Mouse (Mus musculus): ENCODE results near the gene Atxn7.
A peak's percentile ranks its signal among the peaks of the same experiment; 100 is the strongest.

The Atxn7 gene

DNA sequence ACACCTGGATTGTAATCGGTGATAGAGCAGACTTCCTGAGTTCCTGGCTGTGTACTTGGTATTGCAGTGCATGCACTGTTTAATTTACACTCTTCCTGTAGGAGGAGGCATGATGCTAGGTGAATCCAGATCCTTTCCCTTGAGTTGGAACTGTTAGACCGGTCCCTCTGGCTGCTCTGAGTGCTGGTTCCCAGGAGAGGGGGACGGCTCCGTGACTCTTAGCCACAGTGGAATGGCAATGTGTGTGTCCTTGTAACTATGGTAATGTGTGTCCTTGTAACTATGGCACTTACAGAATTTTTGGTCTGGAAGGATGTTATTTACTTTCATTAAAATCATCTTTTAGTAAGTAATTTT lies 103.9 kb downstream of the Atxn7 start:
- no peak for DNase-seq

DNA sequence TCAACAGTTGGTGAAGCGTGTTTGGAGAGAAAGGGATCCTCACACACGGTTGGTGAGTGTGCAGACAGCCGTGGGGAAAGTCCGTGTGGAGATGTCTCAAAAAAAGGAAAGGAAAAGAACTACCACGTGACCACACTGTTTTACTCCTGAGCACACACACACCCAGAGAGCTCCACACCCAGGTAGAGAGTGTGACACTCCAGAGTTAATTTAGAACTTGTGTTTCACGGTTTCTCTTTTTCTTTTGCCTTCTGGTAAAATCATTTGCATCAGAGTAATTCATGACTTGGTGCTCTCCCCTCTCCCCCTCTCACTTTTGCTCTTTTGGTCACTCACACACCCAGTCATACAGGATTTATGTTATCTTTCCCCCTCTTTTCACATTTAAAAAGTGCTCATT lies 105.0 kb downstream of the Atxn7 start:
- no peak for DNase-seq

DNA sequence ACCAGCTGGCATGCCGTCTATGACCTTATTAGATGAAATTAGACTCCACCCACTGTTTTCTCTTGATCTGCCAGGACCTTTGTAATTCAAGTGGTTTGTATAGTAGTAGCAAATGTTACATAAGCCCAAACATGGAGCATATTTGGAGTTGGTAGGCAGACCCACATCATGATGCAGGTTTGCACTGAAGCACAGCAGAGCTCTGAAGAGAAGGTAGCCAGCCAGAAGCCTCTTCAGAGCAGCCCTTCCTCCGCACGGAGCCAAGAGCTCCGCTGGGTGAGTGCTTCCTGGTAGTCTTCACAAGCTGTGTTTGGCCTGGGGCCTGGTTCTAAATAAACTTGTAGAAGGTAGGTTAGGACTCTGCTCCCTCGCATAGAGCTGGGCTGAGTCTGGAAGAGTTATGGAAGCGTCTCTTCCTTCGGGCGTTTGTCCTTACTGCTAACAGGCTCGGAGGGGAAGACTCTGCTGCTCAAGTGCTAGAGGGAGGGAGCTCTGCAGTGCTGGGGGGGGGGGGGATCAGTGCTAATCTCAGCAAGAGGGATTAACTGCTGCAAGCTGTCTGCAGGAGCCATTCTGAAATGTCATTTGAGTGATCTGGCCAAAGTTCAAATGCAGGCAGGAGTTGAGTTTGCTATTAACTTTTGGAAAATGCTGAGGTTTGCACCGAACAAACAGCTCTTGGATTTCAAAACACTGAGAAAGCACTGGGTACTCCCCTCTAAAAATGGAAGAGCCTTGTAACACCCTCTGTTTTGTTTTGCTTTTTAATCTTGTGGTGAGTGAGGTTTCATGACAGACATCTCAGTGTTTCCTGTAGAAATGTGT lies 106.6 kb downstream of the Atxn7 start:
- DNase-seq, result peak; percentile 51 to 67

DNA sequence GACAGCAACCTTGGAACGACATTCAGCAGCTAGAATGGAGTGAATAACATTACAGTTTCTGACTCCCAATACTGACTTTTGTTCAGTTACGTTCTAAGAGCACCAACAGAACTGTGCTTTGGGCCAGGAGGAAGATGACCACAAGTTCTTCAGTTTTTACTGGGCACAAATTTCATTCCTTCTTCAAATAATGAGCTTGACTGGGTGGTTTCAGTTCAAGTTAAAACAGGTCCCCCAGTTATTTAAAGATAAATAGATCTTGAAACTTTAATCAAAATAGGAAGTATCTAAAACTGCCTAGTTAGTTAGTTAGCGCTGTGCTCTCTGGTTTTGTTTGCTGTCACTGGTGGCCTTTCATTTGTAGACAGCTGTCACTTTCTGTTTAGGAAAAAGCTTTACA lies 107.3 kb downstream of the Atxn7 start:
- no peak for DNase-seq

DNA sequence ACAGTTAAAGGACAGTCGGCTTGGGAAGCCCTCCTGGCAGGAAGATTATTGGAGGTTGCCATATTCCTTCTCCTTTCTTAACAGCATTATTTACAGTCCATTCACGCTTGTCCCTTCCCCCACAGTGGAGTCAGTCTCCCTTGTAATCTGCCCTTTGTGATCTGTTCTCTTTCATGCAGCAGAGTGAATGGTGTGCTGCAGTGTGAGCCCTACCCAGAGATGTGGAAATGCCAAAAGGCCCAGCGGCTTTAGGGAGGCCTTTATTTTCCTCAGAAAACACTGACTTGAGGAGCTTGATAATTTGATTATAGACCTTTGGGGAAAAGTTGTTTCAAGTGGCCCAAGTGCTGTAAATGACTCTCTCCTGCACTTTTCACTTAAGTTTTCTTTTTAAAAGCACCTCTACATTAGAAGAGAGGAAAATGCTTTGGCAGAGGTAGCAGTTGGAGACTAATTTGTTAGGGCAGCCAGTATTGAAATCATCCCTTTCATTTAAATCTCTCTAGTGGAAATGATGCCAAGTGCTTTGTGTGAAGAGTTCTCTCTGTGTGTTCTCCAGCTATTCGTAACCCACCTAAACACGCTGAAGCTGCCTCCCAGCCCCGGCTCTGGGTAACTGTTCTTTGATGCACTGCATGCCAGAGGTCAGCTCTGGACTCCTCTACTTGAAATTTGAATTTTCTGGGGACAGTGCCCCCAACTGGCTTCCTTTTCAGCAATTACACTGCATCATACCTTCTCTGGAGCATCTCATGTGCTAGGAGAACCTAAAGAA lies 109.5 kb downstream of the Atxn7 start:
- DNase-seq, result peak in 1 of 2 experiments; percentile 11

DNA sequence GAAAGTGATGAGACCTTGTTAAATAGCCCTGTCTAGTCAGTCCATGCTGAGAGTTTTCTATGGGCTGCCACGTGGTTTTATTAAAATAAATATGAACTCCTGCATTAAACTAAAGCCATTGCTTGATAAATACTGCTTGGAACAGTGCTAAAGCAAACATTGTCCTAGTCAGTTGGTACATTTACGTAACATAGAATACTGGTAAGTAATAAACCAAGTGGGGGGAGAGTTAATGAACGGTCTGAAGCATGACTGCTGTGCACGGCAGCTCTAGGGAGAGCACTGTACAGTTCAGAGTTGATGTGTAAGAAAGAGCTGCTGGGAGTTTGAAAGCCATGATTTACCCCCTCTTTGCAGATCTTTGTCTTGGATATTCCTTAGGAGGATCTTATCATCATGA lies 110.2 kb downstream of the Atxn7 start:
- no peak for DNase-seq

DNA sequence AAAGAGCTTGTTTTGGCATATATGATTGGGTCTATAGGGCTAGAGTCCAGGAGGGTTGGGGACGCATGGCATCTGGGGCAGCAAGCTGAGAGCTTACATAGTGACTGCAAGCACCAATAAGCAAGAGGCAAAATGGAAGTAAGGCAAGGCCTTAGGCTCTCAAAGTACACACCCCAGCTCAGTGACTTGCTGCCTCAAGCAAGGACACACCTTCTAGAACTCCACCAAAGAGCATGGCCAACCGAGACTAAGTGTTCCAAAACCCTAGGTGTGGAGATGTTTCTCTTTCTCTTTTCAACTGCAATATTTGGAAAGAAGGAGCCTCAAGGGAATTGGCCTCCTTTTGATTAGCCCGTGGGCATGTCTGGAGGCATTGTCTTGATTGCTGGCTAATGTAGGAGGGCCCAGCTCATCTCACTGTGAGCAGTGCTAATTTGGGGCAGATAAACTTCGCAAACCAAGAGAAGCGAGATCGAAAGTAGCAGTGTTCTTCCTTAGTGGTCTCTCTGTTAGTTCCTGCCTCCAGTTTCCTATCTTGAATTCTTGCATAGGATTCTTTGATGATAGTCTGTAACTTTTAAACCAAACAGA lies 119.5 kb downstream of the Atxn7 start:
- DNase-seq, result no peak

DNA sequence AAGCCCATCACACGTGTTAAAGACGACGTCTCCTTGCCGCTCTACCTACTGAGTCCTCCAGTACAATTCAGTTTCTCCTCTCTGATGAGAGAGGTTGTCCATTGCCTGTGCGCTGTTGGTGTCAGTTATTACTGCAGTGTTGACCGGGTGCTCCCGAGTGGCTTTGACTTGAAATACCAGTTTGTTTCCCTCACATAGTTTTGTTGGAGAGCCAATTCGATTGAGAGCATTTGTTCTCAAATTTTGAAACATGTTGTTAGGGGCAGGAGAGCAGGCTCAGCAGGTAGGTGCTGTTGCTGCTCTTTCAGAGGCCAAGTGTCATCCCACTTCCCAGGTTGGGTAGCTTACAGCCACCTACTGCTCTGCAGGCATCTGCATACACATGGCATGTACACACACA lies 122.6 kb downstream of the Atxn7 start:
- no peak for DNase-seq

DNA sequence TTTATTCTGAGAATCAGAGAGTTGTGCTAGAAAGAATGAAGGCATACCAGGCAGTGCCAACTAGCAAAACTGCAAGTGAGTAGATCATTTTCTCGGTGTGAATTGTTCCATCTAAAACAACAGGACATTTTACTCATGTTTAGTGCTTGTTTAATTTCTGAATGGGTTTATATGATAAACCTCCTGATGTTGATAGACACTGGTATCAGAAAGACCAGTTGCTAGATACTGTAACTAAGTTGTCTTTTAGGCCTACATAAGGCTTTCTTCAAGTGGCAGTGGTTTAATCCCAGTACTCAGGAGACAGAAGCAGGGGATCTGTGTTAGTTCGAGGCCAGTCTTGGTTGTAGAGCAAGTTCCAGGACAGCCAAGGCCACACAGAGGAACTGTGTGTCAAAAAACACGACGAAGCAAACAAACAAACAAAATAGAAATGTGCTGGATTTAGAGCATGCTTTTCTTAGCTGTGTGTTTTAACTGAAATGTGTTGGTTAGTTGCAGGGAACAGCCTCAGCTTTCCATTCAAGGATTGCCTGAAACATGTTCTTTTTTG lies 125.5 kb downstream of the Atxn7 start:
- DNase-seq, result no peak

DNA sequence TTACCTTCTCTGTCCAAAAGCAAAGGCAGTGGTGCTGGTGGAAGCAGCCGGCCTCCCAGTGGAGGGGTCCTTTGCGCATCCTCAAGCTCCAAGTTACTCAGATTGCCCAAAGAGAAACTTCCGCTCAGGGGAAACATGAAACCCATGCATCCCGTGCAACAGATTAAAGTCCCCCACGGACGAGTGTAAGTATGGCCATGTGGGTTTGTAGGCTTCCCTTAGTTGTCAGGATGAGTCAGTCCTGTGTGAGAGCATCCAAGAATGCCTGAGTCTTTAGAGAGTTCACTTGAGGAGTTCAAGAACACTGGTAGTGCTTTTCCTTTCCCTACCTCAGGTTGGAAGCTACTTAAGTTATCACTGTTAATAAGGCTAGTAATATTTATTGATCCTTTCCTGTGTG lies 126.1 kb downstream of the Atxn7 start:
- DNase-seq, result no peak

DNA sequence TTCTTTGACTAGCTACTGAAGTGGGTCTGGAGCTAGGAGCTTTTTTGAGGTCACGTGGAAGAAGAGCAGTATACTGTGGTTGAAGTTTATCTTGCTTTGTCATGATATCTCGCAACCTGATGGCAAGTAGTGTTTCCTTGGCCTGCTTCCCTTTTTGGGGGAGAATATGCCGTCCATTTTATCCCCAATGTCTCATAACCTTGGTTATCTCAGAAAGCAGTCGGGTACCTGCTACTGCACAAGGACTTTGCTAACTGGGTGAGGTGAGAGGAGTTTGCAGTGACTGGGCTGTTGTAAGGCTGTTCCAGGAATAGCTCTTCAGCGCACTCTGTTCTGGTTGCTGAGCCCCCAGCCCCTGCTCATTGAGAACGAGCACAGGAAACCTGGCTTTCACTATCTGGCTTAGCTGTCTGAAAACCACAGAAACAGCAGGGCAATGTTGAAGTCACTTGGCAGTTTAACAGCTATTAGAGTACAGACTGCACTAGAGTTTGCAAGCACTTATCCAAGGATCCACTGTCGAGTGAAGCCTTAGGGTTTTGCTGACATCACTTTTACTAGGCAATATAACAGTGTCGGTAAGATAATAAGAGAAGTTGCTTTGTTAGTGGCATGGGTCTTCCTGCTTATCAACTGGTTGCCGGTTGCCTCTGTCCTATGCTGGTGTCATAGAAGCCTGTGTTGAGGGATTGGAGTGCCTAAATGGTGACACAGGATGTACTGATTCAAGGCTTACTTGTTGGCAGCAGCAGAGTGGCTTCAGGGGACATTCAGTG lies 127.0 kb downstream of the Atxn7 start:
- DNase-seq, result no peak

DNA sequence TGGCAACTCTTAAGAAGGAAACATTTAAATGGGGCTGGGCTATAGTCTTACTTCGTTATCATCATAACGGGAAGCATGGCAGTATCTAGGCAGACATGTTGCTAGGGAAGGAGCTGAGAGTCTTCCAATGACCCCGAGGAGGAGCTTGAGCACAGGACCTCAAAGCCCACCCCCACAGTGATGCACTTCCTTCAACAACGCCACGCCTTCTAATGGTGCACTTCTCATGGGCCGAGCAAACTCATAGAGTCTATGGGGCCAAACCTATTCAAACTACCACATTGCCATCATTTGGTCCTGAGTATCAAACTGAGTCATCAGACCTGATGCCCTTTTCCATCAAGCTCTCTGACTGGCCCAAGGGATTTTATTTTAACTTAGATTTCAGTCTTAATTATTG lies 129.3 kb downstream of the Atxn7 start:
- DNase-seq, result no peak

DNA sequence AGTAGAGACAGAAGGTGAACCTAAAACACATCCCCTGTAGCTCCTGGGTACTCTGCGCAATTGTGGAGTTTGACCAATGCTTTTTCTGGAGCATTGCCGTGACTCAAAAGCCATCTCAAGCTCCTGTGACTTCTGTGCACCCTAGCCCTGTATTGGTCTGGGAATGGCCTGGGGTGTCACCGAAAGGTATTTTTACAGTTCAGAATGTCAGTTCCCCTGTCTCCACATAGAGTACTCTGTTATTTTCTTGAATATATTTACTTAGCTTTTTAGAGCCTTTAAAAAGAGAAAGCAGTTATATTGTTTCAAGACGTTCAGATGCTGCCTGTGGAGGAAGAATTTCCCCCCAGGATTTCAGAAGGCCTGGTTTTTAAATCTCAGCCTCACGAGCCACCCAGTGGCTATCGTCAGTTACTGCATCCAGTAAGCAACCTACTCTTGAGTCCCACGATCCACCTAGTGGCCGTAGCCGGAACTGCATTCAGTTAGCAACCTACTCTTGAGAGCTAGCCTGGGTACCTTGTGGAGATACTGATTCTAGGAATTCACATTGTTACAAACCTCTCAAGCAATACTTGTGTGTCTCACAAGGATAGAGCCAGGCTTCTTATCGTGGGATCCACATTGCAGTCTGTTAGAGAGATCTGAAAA lies 137.2 kb downstream of the Atxn7 start:
- DNase-seq, result peak; percentile 93 to 98

DNA sequence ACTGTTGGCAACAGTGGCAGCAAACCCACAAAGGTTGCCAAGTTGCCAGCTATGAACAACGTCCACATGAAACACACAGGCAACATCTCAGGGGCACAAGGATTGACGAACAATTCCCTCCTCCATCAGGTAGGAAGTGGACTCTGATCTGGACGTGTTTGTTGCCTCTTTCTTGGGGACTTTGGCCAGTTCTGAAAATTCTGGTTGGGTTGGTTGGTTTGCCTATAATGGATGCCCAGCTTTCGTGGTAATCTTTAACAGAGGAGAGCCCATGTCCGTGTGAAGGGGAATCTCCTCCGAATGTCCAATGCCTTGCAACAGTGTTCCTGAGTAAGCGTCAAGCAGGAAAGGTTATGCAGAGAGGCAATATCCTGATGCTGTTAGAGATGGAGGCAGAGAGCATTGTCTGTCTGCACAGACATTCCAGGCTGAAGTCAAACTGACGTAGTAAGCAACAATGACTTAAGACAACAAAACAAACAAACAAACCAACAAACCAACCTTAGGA lies 139.6 kb downstream of the Atxn7 start:
- DNase-seq, result no peak

DNA sequence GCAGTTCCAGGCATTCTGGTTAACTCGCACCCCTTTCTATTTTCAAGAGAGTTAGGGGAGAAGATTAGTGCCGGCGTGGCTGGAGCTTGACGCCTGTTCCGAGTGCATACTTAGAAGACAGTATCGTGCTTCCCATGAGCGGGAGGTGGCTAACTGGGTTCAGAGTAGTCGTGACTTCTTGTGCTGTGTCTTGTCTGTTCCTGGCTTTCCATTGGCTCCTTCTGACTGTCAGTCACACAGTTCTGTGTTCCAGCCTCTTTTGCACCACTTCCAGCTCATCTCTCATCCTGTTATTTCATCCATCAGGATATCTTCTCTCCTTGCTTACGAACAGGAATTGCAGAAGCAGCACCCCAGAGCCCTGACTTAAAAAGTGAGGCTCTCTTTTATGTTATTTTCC lies 140.1 kb downstream of the Atxn7 start:
- no peak for DNase-seq

DNA sequence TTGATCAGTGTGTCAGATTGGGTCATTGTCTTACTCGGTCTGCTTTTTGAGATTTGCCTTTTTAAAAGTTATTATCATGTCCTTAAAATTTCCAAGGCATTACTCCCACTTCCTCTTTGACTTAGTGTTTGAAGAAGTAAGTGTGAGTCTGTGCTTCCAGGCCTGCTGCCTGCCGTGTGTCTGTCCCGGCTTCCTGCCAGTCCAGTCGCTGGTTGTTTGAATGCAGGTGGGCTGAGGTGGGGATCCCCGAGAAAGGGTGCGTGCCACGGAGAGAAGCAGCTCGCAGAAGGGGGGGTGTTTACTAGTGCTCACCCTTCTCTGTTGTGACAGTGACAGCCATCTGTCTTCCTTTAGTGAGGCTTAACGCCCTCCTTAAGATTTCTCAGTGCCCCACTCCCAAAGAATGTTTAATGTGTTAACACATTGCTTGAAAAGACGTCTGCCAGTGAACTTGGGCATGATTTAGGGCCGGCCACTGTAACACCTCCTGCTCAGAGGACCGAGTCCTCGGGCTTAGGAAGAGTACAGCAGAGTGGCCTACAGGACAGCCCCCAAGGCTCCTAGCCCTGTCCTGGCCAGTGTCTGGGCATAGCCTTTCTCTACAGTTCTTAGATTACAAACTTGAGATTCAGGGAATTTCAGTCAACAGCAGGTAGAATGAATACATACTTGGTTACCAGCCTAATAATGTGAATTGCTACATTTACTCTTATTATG lies 143.1 kb downstream of the Atxn7 start:
- DNase-seq, result no peak

DNA sequence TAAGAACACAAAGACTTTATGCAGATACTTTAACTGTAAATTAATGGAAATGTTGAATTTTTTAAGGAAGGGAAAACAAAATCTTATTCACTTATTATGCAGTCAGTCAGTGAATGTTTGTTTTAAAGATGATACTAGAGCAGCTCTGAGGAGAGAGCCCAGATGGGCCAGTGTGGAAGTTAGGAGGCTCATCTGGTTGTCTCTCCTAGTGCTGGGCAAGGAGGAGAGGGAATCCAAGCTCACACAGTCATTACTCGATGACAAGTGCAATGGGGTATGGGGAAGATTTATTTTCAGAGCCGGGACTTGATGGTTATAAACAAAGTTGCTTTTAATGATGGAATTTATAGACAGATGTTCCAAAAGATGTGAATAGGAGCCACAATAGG lies 143.7 kb downstream of the Atxn7 start:
- DNase-seq, result no peak

DNA sequence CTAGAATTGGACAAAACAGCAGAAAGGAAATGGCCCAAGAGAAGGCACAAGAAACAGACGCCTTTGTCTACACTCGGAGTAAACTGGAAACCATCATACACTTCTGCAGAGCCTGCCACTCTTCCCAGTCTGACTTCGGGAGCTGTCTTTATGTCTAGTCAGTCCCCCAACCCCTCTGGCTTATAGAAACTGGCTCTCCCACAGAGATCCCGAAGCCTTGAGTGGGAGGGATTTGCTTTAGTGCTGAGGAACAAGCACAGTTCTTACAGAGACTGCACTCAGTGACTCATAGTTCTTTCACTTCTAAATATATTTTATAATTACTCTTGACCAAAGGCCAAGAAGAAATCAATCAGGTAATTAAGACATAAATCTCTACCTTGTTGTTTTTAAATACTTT lies 149.5 kb downstream of the Atxn7 start:
- DNase-seq, result no peak

DNA sequence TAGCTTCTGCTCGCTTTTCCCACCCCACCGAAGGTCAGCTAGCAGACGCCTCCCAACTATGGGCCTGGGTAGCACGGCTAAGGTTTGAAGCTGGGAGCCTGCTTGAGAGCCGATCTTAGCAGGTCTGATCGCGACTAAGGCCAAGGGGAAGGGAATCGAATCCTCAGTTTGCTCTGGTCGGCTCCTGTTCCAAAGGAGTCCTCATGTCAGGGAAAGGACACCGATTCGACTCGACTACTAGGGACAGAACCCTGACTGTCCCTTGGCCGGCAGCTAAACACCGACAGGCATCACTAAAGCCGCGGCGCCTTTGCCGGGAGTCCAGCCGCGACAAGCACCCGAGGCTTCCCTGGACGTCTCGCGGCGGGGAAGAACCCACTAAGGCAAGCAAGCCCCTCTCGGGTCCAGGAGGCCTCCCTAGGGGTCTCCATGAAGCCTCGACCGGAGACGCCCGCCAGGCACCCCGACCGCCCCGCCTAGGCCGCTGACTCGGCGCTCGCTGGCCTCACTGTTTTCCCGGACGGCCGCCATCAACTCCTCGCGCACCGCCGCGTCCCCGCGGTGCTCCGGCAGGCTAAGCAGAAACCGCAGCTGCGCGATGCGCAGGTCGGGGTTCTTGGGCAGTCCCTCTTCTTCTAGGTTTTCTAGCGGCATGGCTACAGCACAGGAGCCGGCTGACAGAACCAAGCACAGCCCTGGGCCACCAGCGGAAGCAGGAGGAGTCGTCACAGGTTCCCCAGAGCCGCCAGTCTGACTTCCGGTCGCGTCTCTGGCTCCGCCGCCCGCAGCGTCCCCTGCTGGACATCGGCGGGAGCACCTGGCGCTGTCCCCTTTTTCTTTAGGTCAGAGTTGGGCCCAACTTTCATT lies 159.2 kb downstream of the Atxn7 start, which contains the start of gene Psmd6:
Gene Psmd6 (minus strand): TSS at position 755 of the 867 bp plus-strand sequence.
- DNase-seq, result peak; percentile 95

All from cerebellum, postnatal 14 days (tissue).